ENCODE assay signal across 8 mouse cellular contexts in the genomic region with DNA sequence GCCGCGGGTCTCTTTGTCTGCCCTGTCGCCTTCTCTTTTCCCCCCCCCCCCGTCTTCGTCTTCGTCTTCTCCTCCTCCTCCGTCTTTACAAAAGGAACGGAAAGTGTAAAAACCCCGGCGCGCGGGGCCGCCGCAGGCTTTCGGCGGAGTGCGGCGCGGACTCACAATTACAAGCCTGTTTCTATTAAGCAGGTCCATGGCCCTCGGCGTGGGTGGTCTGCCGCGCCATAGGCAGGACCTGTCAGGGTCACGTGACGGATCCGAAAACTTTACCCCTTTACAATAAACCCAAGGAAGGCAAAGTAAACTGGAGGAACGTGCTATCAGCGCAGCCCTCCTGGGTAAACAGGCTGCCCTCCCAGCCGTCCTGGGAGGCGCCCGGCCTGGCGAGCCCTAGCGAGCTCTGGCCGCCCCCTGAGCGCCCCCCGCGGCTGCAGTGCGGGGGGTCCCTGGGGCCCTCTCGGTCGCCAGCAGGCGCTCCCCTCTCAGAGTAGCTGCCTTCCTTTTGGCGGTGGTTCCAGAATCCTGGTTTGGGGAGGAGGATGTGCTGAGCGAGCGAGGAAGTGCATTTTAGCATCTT. TPM values are rescaled to one million over a fixed set of nuclear protein-coding genes. Genes with fewer than 3 reads are reported as not detected.
DNase-seq lines count a peak whose midpoint lies in the region; ATAC-seq and TF ChIP-seq lines count a peak whose summit lies in the region.

A gene (minus strand): TSS at position 343 of the 580 bp plus-strand sequence.

- TF ChIP-seq POLR2A in small intestine, adult 2 months (IDR thresholded peaks at IDR 0.05; ENCODE audit: low read depth, low read length), result no peak

- H3K4me2 ChIP-seq in forebrain, postnatal 0 days (ENCODE audit: low read depth), result peak within 1 kb of the TSS; percentile 96

- under 1% methylated on average over 43 of the region's 44 CpGs for WGBS in forebrain, postnatal 0 days
- WGBS in small intestine, adult 2 months, result 1% methylated on average over 42 of the region's 44 CpGs

- intact Hi-C loops in left cerebral cortex, adult 2 months (cut with DNase I), result loop anchor here (5.0 kb wide), 1 partner anchor 124 kb away; no protein-coding TSS in a partner anchor

- ATAC-seq in forebrain, postnatal 0 days, result peak; percentile 36
- ATAC-seq in hematopoietic stem cell, adult 5-6 weeks (replicated peaks in 1 of 2; ENCODE audit: insufficient read depth in 1 of 2, low FRiP score in 2 of 2, low TSS enrichment in 1 of 2, low read depth in 1 of 2, poor library complexity in 2 of 2, severe bottlenecking in 2 of 2), result no peak

- peak within 1 kb of the TSS; percentile 73 for H3K9ac ChIP-seq in forebrain, postnatal 0 days

- no peaks in the 10 kb centered on the region for H3K36me3 ChIP-seq in forebrain, postnatal 0 days (ENCODE audit: insufficient read depth)
- H3K36me3 ChIP-seq in small intestine, adult 2 months (ENCODE audit: control insufficient read depth, insufficient read depth, low read length), result no peaks in the 10 kb centered on the region

- H3K27ac ChIP-seq in forebrain, postnatal 0 days (ENCODE audit: low read depth, low read length), result peak within 1 kb of the TSS; percentile 70
- peak within 1 kb of the TSS; percentile 80 for H3K27ac ChIP-seq in left cerebral cortex, adult 2 months
- H3K27ac ChIP-seq in small intestine, adult 2 months (ENCODE audit: insufficient read depth, low read depth, low read length), result no peak within 1 kb of the TSS; the same call in 1 of the 2 replicates

- 0 out of 2 replicates have a peak, but pooled peaks cover 12% of the 10 kb centered on the region for H3K4me1 ChIP-seq in forebrain, postnatal 0 days (ENCODE audit: insufficient read depth)
- peaks cover 6% of the 10 kb centered on the region; the same call in 1 of the 2 replicates for H3K4me1 ChIP-seq in small intestine, adult 2 months (ENCODE audit: control insufficient read depth, insufficient read depth, insufficient read length, low read length)

- peak; percentile 14 for DNase-seq in kidney, adult 11 months
- DNase-seq in kidney, adult 9 months, result no peak
- peak; percentile 46 to 58 for DNase-seq in cerebellum, adult 18-20 months
- DNase-seq in forebrain, postnatal 0 days, result peak; percentile 65
- DNase-seq in left cerebral cortex, adult 2 months (ENCODE audit: extremely low spot score in 1 of 2, low spot score in 2 of 2), result peak; percentile 29 to 59
- peak; percentile 58 to 76 for DNase-seq in lung, postnatal 4 days

- H3K4me3 ChIP-seq in forebrain, postnatal 0 days (ENCODE audit: low read depth, low read length), result peak within 1 kb of the TSS; percentile 76
- peak within 1 kb of the TSS; percentile 83 for H3K4me3 ChIP-seq in left cerebral cortex, adult 2 months
- H3K4me3 ChIP-seq in small intestine, adult 2 months (ENCODE audit: low read depth, low read length), result peak within 1 kb of the TSS; percentile 50

- H3K27me3 ChIP-seq in forebrain, postnatal 0 days (ENCODE audit: insufficient read depth, low read length), result peaks cover 26% of the 10 kb centered on the region
- peaks cover 30% of the 10 kb centered on the region for H3K27me3 ChIP-seq in small intestine, adult 2 months (ENCODE audit: control insufficient read depth, insufficient read depth, low read length)

- no peaks in the 10 kb centered on the region for H3K9me3 ChIP-seq in forebrain, postnatal 0 days (ENCODE audit: low read length)

- TF ChIP-seq CTCF in forebrain, postnatal 0 days (IDR thresholded peaks at IDR 0.05; ENCODE audit: low read depth), result peak; percentile 14; the same call in 1 of the 2 replicates
- no peak; the same call in 1 of the 2 replicates for TF ChIP-seq CTCF in left cerebral cortex, adult 2 months (IDR thresholded peaks at IDR 0.05)
- no peak for TF ChIP-seq CTCF in small intestine, adult 2 months (IDR thresholded peaks at IDR 0.05; ENCODE audit: extremely low read depth, insufficient read length, insufficient replicate concordance, low read depth, low read length)

RNA-seq across cellular contexts. Expression of the gene that starts here (rescaled TPM):
- total RNA-seq in forebrain, postnatal 0 days (2014; rRNA removed), result 11.7 and 26.5 TPM in 2 replicates
- polyA plus RNA-seq in forebrain, postnatal 0 days (2015; fragmentation: Nextera tagmentation; extraction: Ambion mirVana), result 2.7 and 4.8 TPM in 2 replicates
- total RNA-seq in hematopoietic stem cell, adult 5-6 weeks (2017), result 10.2 and 13.2 TPM in 2 replicates
- total RNA-seq in left cerebral cortex, adult 2 months (2021), result 10 to 100 TPM; 53.5 to 58.2 TPM
- polyA plus RNA-seq in small intestine, adult 2 months (2012; rRNA removed), result 9.1 and 20.5 TPM in 2 replicates
